Mouse (Mus musculus): ENCODE measurements at regions not wholly inside any gene's neighbourhood (a gene's known extent, or its start where the extent isn't known, plus 50 kb on each side); places are given as distances from the start of the nearest gene placed in this dataset.

GRCm38 (mm10) chr2:72701081-72701480 lies 225.1 kb downstream of the Cdca7 start:
- no peak for TF ChIP-seq CTCF (IDR thresholded peaks at IDR 0.05; ENCODE audit: control insufficient read depth, insufficient read depth, insufficient replicate concordance, low read depth, low read length)
- no peak for TF ChIP-seq POLR2A (IDR thresholded peaks at IDR 0.05; ENCODE audit: control insufficient read depth, low read depth, low read length)

Data from testis, adult 2 months (tissue).